Mouse (Mus musculus) ZHBTc4 (cell line): ENCODE results near the gene Ube4b.

Source experiments
- DNase-seq: peaks from one replicate; pipeline ENCODE4 v3.0.0-alpha.2; 2011; ENCODE audit warnings: low read depth, low spot score

Ube4b gene

GRCm38 (mm10) chr4:149306712-149307595, 119.6 kb downstream of the Ube4b start:
- peak; percentile 58 for DNase-seq

- no peak for DNase-seq
Observed at GRCm38 (mm10) chr4:149305761-149306711, 120.5 kb downstream of the Ube4b start.

- no peak for DNase-seq
Observed at GRCm38 (mm10) chr4:149304466-149304865, 122.1 kb downstream of the Ube4b start.

GRCm38 (mm10) chr4:149303502-149303901, 123.0 kb downstream of the Ube4b start:
- no peak for DNase-seq

- DNase-seq: no peak
Observed at GRCm38 (mm10) chr4:149302751-149303150, 123.8 kb downstream of the Ube4b start.

GRCm38 (mm10) chr4:149302136-149302535, 124.4 kb downstream of the Ube4b start:
- DNase-seq: no peak

GRCm38 (mm10) chr4:149296501-149296900, 130.0 kb downstream of the Ube4b start:
- DNase-seq: no peak

- DNase-seq: no peak
Observed at GRCm38 (mm10) chr4:149292984-149293383, 133.6 kb downstream of the Ube4b start.

GRCm38 (mm10) chr4:149291061-149291460, 135.5 kb downstream of the Ube4b start:
- DNase-seq: no peak

GRCm38 (mm10) chr4:149290157-149290750, 136.3 kb downstream of the Ube4b start:
- DNase-seq: no peak

- DNase-seq: no peak
Observed at GRCm38 (mm10) chr4:149286287-149287137, 140.0 kb downstream of the Ube4b start.

- no peak for DNase-seq
Observed at GRCm38 (mm10) chr4:149285691-149286090, 140.9 kb downstream of the Ube4b start.

GRCm38 (mm10) chr4:149283018-149283417, 143.5 kb downstream of the Ube4b start:
- DNase-seq: no peak

- DNase-seq: peak; percentile 39
Observed at GRCm38 (mm10) chr4:149282025-149282738, 144.4 kb downstream of the Ube4b start.
